Mouse (Mus musculus) small intestine, adult 2 months (tissue): ENCODE results near the gene Stard5. TPM values are rescaled to one million over a fixed set of nuclear protein-coding genes. Genes with fewer than 3 reads are reported as not detected.

Experiments
- H3K27ac ChIP-seq: fragments of 200-500 bp; 2 replicates; pipeline ENCODE4 v1.5.1; 2012; ENCODE audit warnings: low read depth, low read length, control low read depth, inconsistent platforms; ENCODE audit not compliant: insufficient read depth
- H3K27me3 ChIP-seq: fragments of 200-500 bp; 2 replicates; pipeline ENCODE4 v1.6.1; 2012; ENCODE audit warnings: mild to moderate bottlenecking, moderate library complexity, low read length, inconsistent platforms; ENCODE audit not compliant: control insufficient read depth, insufficient read depth
- H3K36me3 ChIP-seq: fragments of 200-500 bp; 2 replicates; pipeline ENCODE4 v1.6.1; 2012; ENCODE audit warnings: mild to moderate bottlenecking, low read length, control low read depth, inconsistent platforms; ENCODE audit not compliant: control insufficient read depth, insufficient read depth
- H3K4me1 ChIP-seq: fragments of 200-500 bp; 2 replicates; pipeline ENCODE4 v1.6.1; 2012; ENCODE audit warnings: low read length, inconsistent platforms, mixed read lengths; ENCODE audit not compliant: control insufficient read depth, insufficient read depth, insufficient read length
- H3K4me3 ChIP-seq: fragments of 200-500 bp; 2 replicates; pipeline ENCODE4 v1.5.1; 2012; ENCODE audit warnings: low read depth, mild to moderate bottlenecking, control low read depth, inconsistent platforms, low read length, moderate library complexity
- CTCF ChIP-seq: fragments of 200-500 bp; IDR thresholded peaks from 2 replicates; pipeline ENCODE4 v1.5.1; 2012; ENCODE audit warnings: low read depth, mild to moderate bottlenecking, control low read depth, inconsistent platforms, low read length, moderate library complexity, mixed read lengths; ENCODE audit not compliant: insufficient replicate concordance, insufficient read length; ENCODE audit errors: extremely low read depth
- POLR2A ChIP-seq: fragments of 200-500 bp; IDR thresholded peaks from 2 replicates; pipeline ENCODE4 v1.6.1; 2012; ENCODE audit warnings: low read depth, mild to moderate bottlenecking, control low read depth, inconsistent platforms, low read length, moderate library complexity
- WGBS: fragments of 180-500 bp; shearing (Covaris S2); methylation state at CpG from one replicate; pipeline ENCODE4 v1.1.7; 2018; 5-methylcytosine and 5-hydroxymethylcytosine counted together
- polyA plus RNA-seq: library from polyadenylated mRNA; depleted of rRNA; stranded (reverse); fragments of >200 nt; gene quantifications from 2 replicates; pipeline ENCODE4 v1.2.3, GENCODE M21; 2012

Gene Stard5
- polyA plus RNA-seq, 1 experiment = 2.5 TPM

DNA sequence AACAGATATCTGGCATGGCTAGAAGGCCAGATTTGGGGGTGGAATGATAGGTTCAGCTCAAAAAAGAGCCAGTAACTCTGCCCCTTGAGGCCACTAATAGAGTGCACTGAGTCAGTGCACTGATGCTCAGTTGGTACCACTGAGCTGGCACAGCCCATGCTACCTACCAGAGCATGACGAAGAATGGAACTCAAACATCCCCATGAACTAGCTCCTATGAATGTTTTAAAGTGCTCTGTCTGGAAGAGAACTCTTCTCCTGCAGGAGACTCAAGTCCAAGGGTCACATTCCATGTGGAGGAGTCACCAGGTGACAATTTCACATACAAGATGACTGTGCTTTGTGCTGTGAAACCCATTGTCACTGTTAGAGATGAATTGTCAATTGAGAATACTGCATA is 13.1 kb upstream of the Stard5 start:
- H3K27ac ChIP-seq = no peak overlapping the region
- peaks cover 2% of the 10 kb centered on the region; the same call in 1 of the 2 replicates for H3K4me1 ChIP-seq
- WGBS = 81% methylated on average over 1 of the region's 1 CpGs
- H3K4me3 ChIP-seq = no peak overlapping the region
- H3K27me3 ChIP-seq = no peaks in the 10 kb centered on the region
- H3K36me3 ChIP-seq = no peaks in the 10 kb centered on the region
- TF ChIP-seq POLR2A = no peak
- no peak for TF ChIP-seq CTCF

DNA sequence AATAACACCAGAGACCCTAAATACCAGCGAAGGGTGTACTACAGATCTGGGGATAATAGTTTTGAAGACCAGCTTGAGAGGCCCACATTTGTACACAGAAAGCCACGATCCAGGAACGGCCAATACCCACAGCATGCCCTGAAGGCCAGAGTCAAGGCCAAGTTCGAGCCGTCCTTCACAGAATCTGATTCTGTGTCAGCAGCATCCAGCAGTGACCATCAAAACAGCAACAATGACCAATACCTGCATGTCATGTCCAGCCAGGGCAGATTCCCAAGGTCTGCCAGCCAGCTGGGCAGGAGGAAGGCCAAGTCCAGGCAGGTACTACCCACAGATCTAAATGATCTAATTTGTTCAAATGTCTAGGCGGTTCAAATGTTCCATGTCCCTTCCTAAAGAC is 9.2 kb upstream of the Stard5 start:
- 93% methylated on average over 6 of the region's 6 CpGs for WGBS
- H3K36me3 ChIP-seq = no peaks in the 10 kb centered on the region
- H3K4me1 ChIP-seq = peaks cover 9% of the 10 kb centered on the region; the same call in 1 of the 2 replicates
- TF ChIP-seq POLR2A = no peak
- TF ChIP-seq CTCF = no peak
- H3K4me3 ChIP-seq = no peak overlapping the region
- H3K27me3 ChIP-seq = no peaks in the 10 kb centered on the region; the same call in 1 of the 2 replicates
- H3K27ac ChIP-seq = no peak overlapping the region

DNA sequence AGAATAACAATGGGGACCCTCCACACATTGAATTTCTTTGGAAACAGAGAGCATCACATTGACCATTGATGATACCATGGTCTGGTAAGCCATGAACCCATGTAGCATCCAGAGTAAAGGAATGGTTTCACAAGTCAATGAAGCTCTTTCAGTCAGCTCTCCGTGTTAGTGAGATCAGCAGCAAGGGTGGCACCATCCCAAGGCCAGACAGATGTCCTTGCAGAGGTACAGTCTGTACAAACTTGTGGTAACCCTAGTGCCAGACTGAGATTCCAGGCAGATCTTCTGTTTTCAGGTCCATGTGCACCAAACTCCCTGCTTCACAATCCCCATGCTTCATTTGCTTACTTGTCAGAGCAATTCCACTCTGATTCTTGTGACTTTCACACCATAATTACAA is 7.7 kb upstream of the Stard5 start:
- no peaks in the 10 kb centered on the region; the same call in 1 of the 2 replicates for H3K27me3 ChIP-seq
- H3K27ac ChIP-seq = no peak overlapping the region
- WGBS = 94% methylated on average over 1 of the region's 1 CpGs
- TF ChIP-seq CTCF (no peak), POLR2A (no peak)
- no peaks in the 10 kb centered on the region for H3K36me3 ChIP-seq
- no peak overlapping the region for H3K4me3 ChIP-seq
- peaks cover 8% of the 10 kb centered on the region; the same call in 1 of the 2 replicates for H3K4me1 ChIP-seq

DNA sequence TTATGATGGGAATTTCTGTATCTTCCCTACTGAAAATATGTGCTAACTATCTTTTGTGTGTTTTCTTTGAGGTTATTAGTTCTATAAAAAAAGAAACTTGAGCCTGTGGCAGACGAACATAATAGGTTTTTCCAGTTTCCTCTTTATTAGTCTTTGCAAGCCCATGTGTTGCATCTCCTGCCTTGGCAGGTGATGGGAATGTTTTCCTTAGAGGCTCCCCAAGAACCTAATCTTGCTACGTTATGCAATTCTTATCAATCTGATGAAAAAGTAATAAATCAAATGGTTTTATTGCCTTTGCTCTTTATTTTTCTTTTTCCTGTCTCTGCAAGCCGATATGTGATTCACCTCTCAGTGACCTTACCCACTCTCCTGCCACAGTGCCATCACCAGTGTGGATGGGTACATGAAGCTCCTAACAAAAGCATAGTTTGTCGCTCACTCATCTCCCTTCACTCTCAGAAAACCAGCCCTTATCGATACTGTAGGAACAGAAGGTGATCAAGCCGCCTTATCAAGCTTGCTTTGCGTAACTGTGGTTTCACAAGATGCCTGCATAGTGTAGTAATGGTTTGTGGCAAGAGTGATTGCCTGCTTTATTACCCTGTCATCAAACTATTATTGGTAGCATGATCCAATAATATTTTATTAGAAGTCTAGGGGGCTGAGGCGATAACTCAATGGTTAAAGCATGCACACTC is 5.1 kb upstream of the Stard5 start:
- WGBS = 30% methylated on average over 8 of the region's 8 CpGs
- Histone ChIP-seq H3K4me1 (peaks cover 10% of the 10 kb centered on the region; the same call in 1 of the 2 replicates), H3K27ac (peak overlapping the region; percentile 50; the same call in 1 of the 2 replicates), H3K4me3 (no peak overlapping the region), H3K27me3 (no peaks in the 10 kb centered on the region; the same call in 1 of the 2 replicates), H3K36me3 (no peaks in the 10 kb centered on the region)
- TF ChIP-seq POLR2A (no peak), CTCF (no peak)

DNA sequence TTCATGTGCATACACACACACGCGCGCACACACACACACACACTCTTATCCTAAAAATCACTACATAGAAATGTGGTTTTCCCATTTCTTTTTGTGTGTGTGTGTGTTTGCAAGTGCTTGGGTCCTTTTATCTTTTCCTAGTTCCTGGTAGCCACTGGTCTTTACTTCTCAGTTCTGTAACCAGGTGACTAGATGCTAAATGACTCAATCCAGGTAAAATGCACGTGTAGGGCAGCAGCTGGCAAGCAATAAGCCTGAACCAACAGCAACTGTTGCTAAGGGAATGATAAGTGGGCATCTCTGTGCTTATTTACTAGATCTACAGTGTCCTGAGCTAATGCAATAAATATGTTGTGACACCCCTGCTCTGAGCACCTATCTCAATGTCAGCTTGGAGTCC is 4.4 kb upstream of the Stard5 start:
- Histone ChIP-seq H3K4me3 (no peak overlapping the region), H3K4me1 (peaks cover 10% of the 10 kb centered on the region; the same call in 1 of the 2 replicates), H3K27me3 (no peaks in the 10 kb centered on the region; the same call in 1 of the 2 replicates), H3K36me3 (no peaks in the 10 kb centered on the region), H3K27ac (no peak overlapping the region)
- no peak for TF ChIP-seq POLR2A
- no peak for TF ChIP-seq CTCF
- WGBS = 27% methylated on average over 4 of the region's 4 CpGs

DNA sequence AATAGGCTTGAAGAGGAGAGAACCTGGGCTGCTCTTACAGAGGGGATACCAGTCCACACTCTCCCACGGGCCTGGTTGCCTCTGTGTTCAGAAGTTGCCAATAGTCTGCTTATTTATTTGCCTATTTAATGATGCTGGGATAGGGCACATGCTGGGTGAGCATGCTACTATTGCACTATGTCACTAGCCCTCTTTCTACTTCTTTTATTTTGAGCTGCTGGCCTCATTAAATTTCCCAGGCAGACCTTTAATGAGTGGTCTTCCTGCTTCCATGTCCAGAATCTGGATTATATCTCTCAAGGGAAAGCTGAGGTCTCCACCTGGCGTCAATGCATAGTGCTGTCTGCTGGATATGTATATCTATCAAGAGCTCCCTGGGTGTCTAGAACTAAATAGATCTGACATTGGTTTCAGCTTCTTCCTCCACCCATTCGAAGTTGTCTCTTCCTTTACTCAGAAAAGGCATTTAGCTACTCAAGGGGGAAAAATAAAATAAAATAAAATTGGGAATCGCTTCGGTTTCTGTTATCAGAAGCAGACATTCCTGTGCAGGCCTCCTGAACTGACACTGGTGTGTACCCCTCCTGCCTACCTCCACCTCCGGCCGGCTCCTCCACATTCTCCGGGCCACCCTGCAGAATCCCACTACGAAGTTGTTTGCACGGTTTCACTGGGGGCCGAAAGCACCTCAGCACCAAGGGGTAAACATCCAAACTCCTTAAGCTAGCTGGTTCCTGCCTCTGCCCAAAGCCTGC is 509 bp upstream of the Stard5 start:
- Histone ChIP-seq H3K4me1 (peaks cover 10% of the 10 kb centered on the region; the same call in 1 of the 2 replicates), H3K4me3 (peak overlapping the region; percentile 65), H3K27ac (no peak overlapping the region), H3K36me3 (no peaks in the 10 kb centered on the region), H3K27me3 (no peaks in the 10 kb centered on the region)
- TF ChIP-seq POLR2A (no peak), CTCF (no peak)
- 7% methylated on average over 11 of the region's 11 CpGs for WGBS

DNA sequence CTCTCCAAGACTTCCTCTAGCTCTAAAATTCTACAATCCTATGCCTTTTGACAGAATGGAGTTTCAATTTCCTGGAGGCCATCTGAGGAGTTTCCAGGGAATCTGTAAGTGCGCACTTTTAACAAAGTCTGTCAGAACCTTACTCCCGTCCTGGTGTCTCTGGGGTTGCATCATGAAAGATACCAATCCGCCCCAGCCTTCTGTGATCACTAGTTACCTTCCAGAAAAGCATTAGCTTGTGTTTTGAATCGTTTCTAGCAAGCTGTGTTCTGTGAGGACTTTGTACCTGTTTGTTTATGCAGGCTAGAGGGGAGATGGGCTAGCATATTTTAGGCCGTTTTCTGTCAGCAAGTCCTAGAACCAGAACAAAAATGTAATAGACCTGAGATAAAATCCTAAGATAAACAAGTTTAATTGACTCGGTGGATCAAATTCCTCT is 942 bp downstream of the Stard5 start:
- Histone ChIP-seq H3K27me3 (no peaks in the 10 kb centered on the region), H3K36me3 (peaks cover 6% of the 10 kb centered on the region; the same call in 1 of the 2 replicates), H3K4me1 (peaks cover 2% of the 10 kb centered on the region; the same call in 1 of the 2 replicates), H3K4me3 (peak overlapping the region; percentile 42), H3K27ac (no peak overlapping the region)
- 17% methylated on average over 6 of the region's 6 CpGs for WGBS
- TF ChIP-seq CTCF (no peak), POLR2A (no peak)
